Mouse (Mus musculus) gastrocnemius, adult 2 months (tissue): ENCODE measurements around the gene Cdh13. TPM values are rescaled to one million over a fixed set of nuclear protein-coding genes. Genes with fewer than 3 reads are reported as not detected.

Source experiments
- DNase-seq: peaks from one replicate; pipeline ENCODE4 v3.0.0; 2022
- H3K27ac ChIP-seq: fragments of 200-600 bp; 2 replicates; pipeline ENCODE4 v1.8.1; 2022; ENCODE audit warnings: mild to moderate bottlenecking
- H3K4me3 ChIP-seq: fragments of 200-600 bp; 2 replicates; pipeline ENCODE4 v1.8.1; 2022; ENCODE audit warnings: mild to moderate bottlenecking, moderate library complexity
- CTCF ChIP-seq: fragments of 200-600 bp; IDR thresholded peaks from 2 replicates; pipeline ENCODE4 v1.8.1; 2022; ENCODE audit warnings: antibody characterized with exemption, mild to moderate bottlenecking, moderate library complexity
- intact Hi-C: fragments of 180-260 bp; cut with DNase I; formaldehyde crosslinking; loops from one replicate; pipeline ENCODE4 v1.15.1; 2025
- total RNA-seq, 2 experiments: library from RNA; stranded (reverse); gene quantifications; 2 replicates each; pipeline ENCODE4 v1.2.3; 2021

Cdh13 gene
- total RNA-seq, 2 experiments from 2014 or later = 88.3 to 104 TPM

GRCm38 (mm10) chr8:118437874-118438273 is 154.3 kb downstream of the Cdh13 start:
- no peak for TF ChIP-seq CTCF
- intact Hi-C loops = no loop called here
- no peak for DNase-seq
- Histone ChIP-seq H3K27ac (no peak overlapping the region; the same call in 1 of the 2 replicates), H3K4me3 (no peak overlapping the region)

GRCm38 (mm10) chr8:118439857-118440256 is 156.3 kb downstream of the Cdh13 start:
- 0 out of 2 replicates have a peak overlapping the region, but pooled peaks have one; percentile 1 for H3K27ac ChIP-seq

GRCm38 (mm10) chr8:118443361-118443760 is 159.8 kb downstream of the Cdh13 start:
- TF ChIP-seq CTCF = peak; percentile 80
- Histone ChIP-seq H3K4me3 (no peak overlapping the region), H3K27ac (peak overlapping the region; percentile 72; the same call in 1 of the 2 replicates)
- peak; percentile 56 for DNase-seq
- intact Hi-C loops = loop anchor here (2.0 to 5.0 kb wide), 2 partner anchors 157 to 511 kb away; no protein-coding TSS in a partner anchor

More at GRCm38 (mm10) chr8:118439857-118440256, 156.3 kb downstream of the Cdh13 start:
- TF ChIP-seq CTCF = no peak
- no peak overlapping the region for H3K4me3 ChIP-seq
- intact Hi-C loops = loop anchor here (5.0 kb wide), 1 partner anchor 508 kb away; no protein-coding TSS in a partner anchor
- DNase-seq = no peak

- peak; percentile 29 for DNase-seq
- TF ChIP-seq CTCF = no peak
- Histone ChIP-seq H3K27ac (peak overlapping the region; percentile 72), H3K4me3 (no peak overlapping the region)
- intact Hi-C loops = loop anchor here (5.0 kb wide), 1 partner anchor 512 kb away; no protein-coding TSS in a partner anchor
These were observed 161.2 kb downstream of the Cdh13 start for GRCm38 (mm10) chr8:118444651-118445207.

- H3K27ac ChIP-seq = no peak overlapping the region
- DNase-seq = no peak
- H3K4me3 ChIP-seq = no peak overlapping the region
- TF ChIP-seq CTCF = no peak
- intact Hi-C loops = no loop called here
These were observed 163.0 kb downstream of the Cdh13 start for GRCm38 (mm10) chr8:118446516-118446915.

- DNase-seq = no peak
- intact Hi-C loops = no loop called here
- no peak for TF ChIP-seq CTCF
- Histone ChIP-seq H3K27ac (no peak overlapping the region), H3K4me3 (no peak overlapping the region)
These were observed 164.5 kb downstream of the Cdh13 start for GRCm38 (mm10) chr8:118448011-118448410.

GRCm38 (mm10) chr8:118452445-118453103 is 169.0 kb downstream of the Cdh13 start:
- no peak overlapping the region for H3K4me3 ChIP-seq
- peak overlapping the region; percentile 31; the same call in 1 of the 2 replicates for H3K27ac ChIP-seq
- no peak for TF ChIP-seq CTCF
- intact Hi-C loops = no loop called here
- DNase-seq = no peak

GRCm38 (mm10) chr8:118455245-118455644 is 171.7 kb downstream of the Cdh13 start:
- no peak for DNase-seq
- no peak overlapping the region for H3K4me3 ChIP-seq
- H3K27ac ChIP-seq = no peak overlapping the region
- intact Hi-C loops = no loop called here
- no peak for TF ChIP-seq CTCF

- TF ChIP-seq CTCF = no peak
- intact Hi-C loops = no loop called here
- no peak for DNase-seq
- H3K4me3 ChIP-seq = no peak overlapping the region
- no peak overlapping the region for H3K27ac ChIP-seq
These were observed 181.9 kb downstream of the Cdh13 start for GRCm38 (mm10) chr8:118465330-118465948.

GRCm38 (mm10) chr8:118477587-118477986 is 194.1 kb downstream of the Cdh13 start:
- H3K27ac ChIP-seq = no peak overlapping the region
- no peak for TF ChIP-seq CTCF
- no peak for DNase-seq
- H3K4me3 ChIP-seq = no peak overlapping the region
- intact Hi-C loops = no loop called here

- DNase-seq = no peak
- intact Hi-C loops = no loop called here
- H3K27ac ChIP-seq = no peak overlapping the region
- H3K4me3 ChIP-seq = no peak overlapping the region
- no peak for TF ChIP-seq CTCF
These were observed 205.2 kb downstream of the Cdh13 start for GRCm38 (mm10) chr8:118488735-118489134.

- Histone ChIP-seq H3K4me3 (no peak overlapping the region), H3K27ac (no peak overlapping the region)
- no peak for TF ChIP-seq CTCF
- intact Hi-C loops = no loop called here
- DNase-seq = no peak
These were observed 219.0 kb downstream of the Cdh13 start for GRCm38 (mm10) chr8:118502509-118502908.

- no peak for DNase-seq
- peak overlapping the region; percentile 4; the same call in 1 of the 2 replicates for H3K27ac ChIP-seq
- H3K4me3 ChIP-seq = no peak overlapping the region
- intact Hi-C loops = no loop called here
- TF ChIP-seq CTCF = no peak
These were observed 225.9 kb downstream of the Cdh13 start for GRCm38 (mm10) chr8:118509426-118509825.
